Mouse (Mus musculus) hindbrain, postnatal 0 days (tissue): ENCODE measurements around the gene Mdc1. TPM values are rescaled to one million over a fixed set of nuclear protein-coding genes. Genes with fewer than 3 reads are reported as not detected.
A peak's percentile ranks its signal among the peaks of the same experiment; 100 is the strongest.
"Not testable (repeated sequence)": the region's sequence is repeated elsewhere in the genome, so short reads cannot be mapped to it uniquely, and the experiment has no call there.

Experiments used
- ATAC-seq: fragments of 200-750 bp; cut with Nextera tagmentation; 2 replicates; pipeline ENCODE4 v1.8.0; 2017; ENCODE audit warnings: mild to moderate bottlenecking, moderate TSS enrichment, moderate library complexity
- DNase-seq: peaks from one replicate; pipeline ENCODE4 v3.0.0-alpha.2; 2015; ENCODE audit warnings: low spot score
- H3K27ac ChIP-seq: fragments of 300-500 bp; sonication (generic); 2 replicates; pipeline ENCODE4 v1.5.1; 2014; ENCODE audit warnings: mild to moderate bottlenecking
- H3K27me3 ChIP-seq: fragments of 300-500 bp; sonication (generic); 2 replicates; pipeline ENCODE4 v1.6.1; 2014; ENCODE audit warnings: low read length, mixed read lengths; ENCODE audit not compliant: insufficient read depth
- H3K36me3 ChIP-seq: fragments of 300-500 bp; sonication (generic); 2 replicates; pipeline ENCODE4 v1.6.1; 2014; ENCODE audit warnings: low read length, mixed read lengths; ENCODE audit not compliant: insufficient read depth
- H3K4me1 ChIP-seq: fragments of 300-500 bp; sonication (generic); 2 replicates; pipeline ENCODE4 v1.6.1; 2014; ENCODE audit warnings: antibody characterized with exemption, low read length, mixed read lengths; ENCODE audit not compliant: insufficient read depth
- H3K4me2 ChIP-seq: fragments of 300-500 bp; sonication (generic); 2 replicates; pipeline ENCODE4 v1.6.1; 2014; ENCODE audit warnings: low read depth, mild to moderate bottlenecking, low read length, moderate library complexity, mixed read lengths
- H3K4me3 ChIP-seq: fragments of 300-500 bp; sonication (generic); 2 replicates; pipeline ENCODE4 v1.5.1; 2014; ENCODE audit warnings: low read length
- H3K9ac ChIP-seq: fragments of 300-500 bp; sonication (generic); replicated peaks from 2 replicates; pipeline ENCODE4 v1.6.1; 2014; ENCODE audit warnings: mild to moderate bottlenecking, low read length, moderate library complexity, mixed read lengths
- H3K9me3 ChIP-seq: fragments of 300-500 bp; sonication (generic); 2 replicates; pipeline ENCODE4 v1.6.1; 2016; ENCODE audit warnings: low read length, mixed read lengths
- CTCF ChIP-seq: IDR thresholded peaks from 2 replicates; pipeline ENCODE4 v1.5.1; 2016; ENCODE audit warnings: antibody characterized with exemption, control low read depth, low read depth
- WGBS: fragments of 180-500 bp; shearing (Covaris S2); extraction: QIAGEN DNeasy Blood & Tissue Kit; methylation state at CpG from one replicate; pipeline ENCODE4 v1.1.7; 2014; 5-methylcytosine and 5-hydroxymethylcytosine counted together
- polyA plus RNA-seq: library from polyadenylated mRNA; unstranded; fragments of >200 nt; fragmentation: Nextera tagmentation; extraction: Ambion mirVana; gene quantifications from 2 replicates; pipeline ENCODE4 v1.2.1, GENCODE M21; 2015
- total RNA-seq: library from RNA; depleted of rRNA; stranded (reverse); fragments of >200 nt; gene quantifications from 2 replicates; pipeline ENCODE4 v1.2.3, GENCODE M21; 2014

Gene Mdc1
- total and polyA plus RNA-seq, 2 experiments from 2014 or later = 4.1 to 26.7 TPM

- peaks cover 28% of the 10 kb centered on the region for H3K36me3 ChIP-seq
- peak overlapping the region; percentile 97 for H3K27ac ChIP-seq
- H3K4me3 ChIP-seq = peak overlapping the region; percentile 82
- under 1% methylated on average over 18 of the region's 18 CpGs for WGBS
- DNase-seq = peak; percentile 77
- no peaks in the 10 kb centered on the region for H3K27me3 ChIP-seq
- H3K9me3 ChIP-seq = no peaks in the 10 kb centered on the region
- peak overlapping the region; percentile 88 for H3K4me2 ChIP-seq
- peak overlapping the region; percentile 94 for H3K9ac ChIP-seq
- peaks cover 13% of the 10 kb centered on the region; the same call in 1 of the 2 replicates for H3K4me1 ChIP-seq
- no peak for ATAC-seq
- TF ChIP-seq CTCF = no peak
These were observed 3.8 kb upstream of the Mdc1 start for GRCm38 (mm10) chr17:35837487-35837886.

GRCm38 (mm10) chr17:35838122-35838544 is 3.2 kb upstream of the Mdc1 start, which contains the start of gene Tubb5:
Tubb5 (minus strand) TSS chr17:35838306.
- H3K4me2 ChIP-seq = peak within 1 kb of the TSS; percentile 88
- H3K27me3 ChIP-seq = no peaks in the 10 kb centered on the region
- H3K4me1 ChIP-seq = peaks cover 13% of the 10 kb centered on the region; the same call in 1 of the 2 replicates
- DNase-seq (peak; percentile 99), ATAC-seq (peak; percentile 80)
- peak within 1 kb of the TSS; percentile 82 for H3K4me3 ChIP-seq
- H3K27ac ChIP-seq = peak within 1 kb of the TSS; percentile 97
- H3K36me3 ChIP-seq = peaks cover 23% of the 10 kb centered on the region
- H3K9me3 ChIP-seq = no peaks in the 10 kb centered on the region
- H3K9ac ChIP-seq = peak within 1 kb of the TSS; percentile 94
- TF ChIP-seq CTCF = no peak
- WGBS = under 1% methylated on average over 29 of the region's 29 CpGs

GRCm38 (mm10) chr17:35838570-35838969 is 2.7 kb upstream of the Mdc1 start:
- Histone ChIP-seq H3K27me3 (no peaks in the 10 kb centered on the region), H3K9ac (peak overlapping the region; percentile 53), H3K27ac (peak overlapping the region; percentile 97), H3K9me3 (no peaks in the 10 kb centered on the region), H3K4me3 (peak overlapping the region; percentile 82), H3K4me2 (peak overlapping the region; percentile 88), H3K4me1 (peaks cover 13% of the 10 kb centered on the region; the same call in 1 of the 2 replicates), H3K36me3 (peaks cover 22% of the 10 kb centered on the region)
- no peak for ATAC-seq
- no peak for TF ChIP-seq CTCF
- no peak for DNase-seq
- WGBS = 2% methylated on average over 5 of the region's 5 CpGs

- peaks cover 18% of the 10 kb centered on the region for H3K36me3 ChIP-seq
- H3K9me3 ChIP-seq, H3K27me3 ChIP-seq, ATAC-seq, DNase-seq: not testable (repeated sequence)
- H3K4me3 ChIP-seq = peak overlapping the region; percentile 82
- peak overlapping the region; percentile 53; the same call in 1 of the 2 replicates for H3K9ac ChIP-seq
- peaks cover 13% of the 10 kb centered on the region; the same call in 1 of the 2 replicates for H3K4me1 ChIP-seq
- 54% methylated on average over 3 of the region's 3 CpGs for WGBS
- H3K27ac ChIP-seq = peak overlapping the region; percentile 97
- H3K4me2 ChIP-seq = peak overlapping the region; percentile 88
These were observed 2.3 kb upstream of the Mdc1 start for GRCm38 (mm10) chr17:35839002-35839401.

- Histone ChIP-seq H3K4me2 (peak overlapping the region; percentile 49), H3K9ac (peak overlapping the region; percentile 35; the same call in 1 of the 2 replicates), H3K36me3 (peaks cover 12% of the 10 kb centered on the region), H3K4me3 (peak overlapping the region; percentile 65), H3K27ac (peak overlapping the region; percentile 58; the same call in 1 of the 2 replicates), H3K27me3 (no peaks in the 10 kb centered on the region), H3K4me1 (0 out of 2 replicates have a peak, but pooled peaks cover 5% of the 10 kb centered on the region), H3K9me3 (no peaks in the 10 kb centered on the region)
- no peak for TF ChIP-seq CTCF
- whole genome bisulfite sequencing = 52% methylated on average over 14 of the region's 14 CpGs
- no peak for ATAC-seq
- no peak for DNase-seq
These were observed 754 bp upstream of the Mdc1 start for GRCm38 (mm10) chr17:35840561-35840960.

- H3K4me2 ChIP-seq = peak overlapping the region; percentile 74
- peak overlapping the region; percentile 77 for H3K27ac ChIP-seq
- peaks cover 15% of the 10 kb centered on the region; the same call in 1 of the 2 replicates for H3K36me3 ChIP-seq
- peak overlapping the region; percentile 65 for H3K4me3 ChIP-seq
- TF ChIP-seq CTCF = no peak
- H3K27me3 ChIP-seq = no peaks in the 10 kb centered on the region
- 16% methylated on average over 11 of the region's 11 CpGs for WGBS
- H3K9ac ChIP-seq = peak overlapping the region; percentile 51
- no peak for ATAC-seq
- H3K9me3 ChIP-seq = no peaks in the 10 kb centered on the region
- H3K4me1 ChIP-seq = no peaks in the 10 kb centered on the region
- no peak for DNase-seq
These were observed 691 bp downstream of the Mdc1 start for GRCm38 (mm10) chr17:35842006-35842405.

GRCm38 (mm10) chr17:35843514-35843913 is 2.2 kb downstream of the Mdc1 start:
- Histone ChIP-seq H3K9me3 (no peaks in the 10 kb centered on the region), H3K27me3 (no peaks in the 10 kb centered on the region), H3K4me2 (no peak overlapping the region), H3K36me3 (peaks cover 24% of the 10 kb centered on the region), H3K4me1 (no peaks in the 10 kb centered on the region), H3K9ac (no peak overlapping the region), H3K27ac (no peak overlapping the region), H3K4me3 (no peak overlapping the region)
- no peak for ATAC-seq
- DNase-seq = no peak
- WGBS = 94% methylated on average over 3 of the region's 3 CpGs
- TF ChIP-seq CTCF = peak; percentile 26
